Mouse (Mus musculus): ENCODE data around the gene Uso1. TPM values are rescaled to one million over a fixed set of nuclear protein-coding genes. Genes with fewer than 3 reads are reported as not detected.
"Not testable (repeated sequence)": the region's sequence is repeated elsewhere in the genome, so short reads cannot be mapped to it uniquely, and the experiment has no call there.

Gene Uso1
- total RNA-seq, 2 experiments from 2014 or later: 93.3 to 104 TPM

DNA sequence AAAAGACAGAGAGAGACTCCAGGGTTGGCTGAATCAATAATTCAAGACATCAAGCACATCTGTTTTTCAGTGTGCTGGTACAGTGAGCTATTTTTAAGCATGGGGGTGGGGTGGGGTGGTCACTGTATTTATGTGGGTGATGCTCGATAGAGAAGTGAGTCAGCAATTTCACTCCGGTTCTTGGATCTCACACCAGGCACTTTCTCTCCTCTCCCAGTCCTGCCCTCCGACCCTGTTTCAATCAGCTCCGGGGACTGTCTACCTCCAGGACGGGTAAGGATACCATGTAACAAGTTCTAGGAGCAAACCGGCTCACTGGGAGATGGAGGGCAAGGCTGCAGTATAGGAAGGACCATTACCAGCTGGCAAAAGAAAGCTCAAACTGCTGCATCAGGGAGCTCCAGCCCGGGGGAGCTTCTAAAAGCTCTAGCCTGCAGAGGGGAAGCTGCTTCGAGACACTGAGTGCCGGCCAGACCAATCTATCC, 10.6 kb upstream of the Uso1 start:
- no peak for DNase-seq

DNA sequence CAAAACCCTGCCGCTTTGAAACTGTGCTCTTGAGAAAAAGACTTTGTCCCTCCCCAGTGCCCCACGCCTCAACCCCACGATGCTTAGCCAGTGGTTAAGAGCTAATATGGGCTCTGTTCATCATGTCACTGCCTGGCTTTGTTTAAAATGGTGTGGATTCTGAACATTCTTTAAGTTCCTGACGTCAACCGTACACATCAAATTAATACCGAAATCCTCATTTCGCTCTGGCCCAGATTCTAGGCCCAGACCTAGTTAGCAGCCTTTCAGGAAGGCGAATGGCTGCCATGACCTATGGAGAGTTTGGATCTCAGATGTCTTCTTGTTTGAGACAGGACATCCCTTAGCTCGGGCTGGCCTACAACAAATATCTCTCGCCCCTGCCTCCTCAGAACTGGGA, 10.0 kb upstream of the Uso1 start:
- DNase-seq: no peak

DNA sequence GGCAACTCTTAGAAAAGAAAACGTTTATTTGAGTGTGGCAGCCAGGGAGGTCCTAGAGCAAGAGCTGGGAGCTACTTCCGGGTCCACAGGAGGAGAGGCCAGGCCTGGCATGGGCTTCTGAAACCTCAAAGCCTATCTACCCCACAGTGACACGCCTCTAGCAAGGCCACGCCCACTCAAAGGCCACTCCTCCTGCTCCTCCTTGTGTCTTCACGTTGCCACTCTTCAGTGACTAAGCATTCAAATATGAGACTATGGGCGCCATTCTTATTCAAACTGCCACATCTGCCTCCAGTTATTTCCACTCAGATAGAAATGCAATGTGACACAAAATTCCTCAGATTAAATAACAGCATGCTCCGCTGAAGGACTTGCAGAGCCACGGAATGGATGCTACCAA, 9.2 kb upstream of the Uso1 start:
- no peak for DNase-seq

DNA sequence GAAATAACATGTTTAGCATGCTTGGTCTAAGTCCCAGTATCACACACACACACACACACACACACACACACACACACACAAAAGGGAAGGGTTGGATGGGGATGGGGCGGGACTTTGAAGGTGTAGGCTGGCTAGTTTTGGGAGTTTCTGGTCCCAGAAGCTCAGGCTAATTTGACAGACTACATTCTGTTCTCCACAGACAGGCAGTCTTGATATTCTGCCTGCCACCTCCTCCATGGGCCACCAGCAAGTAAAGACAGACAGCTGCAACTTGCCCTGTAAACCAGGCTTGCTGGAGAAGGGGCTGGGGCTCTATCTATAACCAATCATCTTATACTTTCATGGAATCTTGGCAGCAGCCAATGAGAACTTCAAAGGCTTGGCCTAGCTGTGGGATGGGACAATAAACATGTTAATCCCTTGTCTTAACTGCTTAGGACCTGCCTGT, 8.4 kb upstream of the Uso1 start:
- DNase-seq: no peak

DNA sequence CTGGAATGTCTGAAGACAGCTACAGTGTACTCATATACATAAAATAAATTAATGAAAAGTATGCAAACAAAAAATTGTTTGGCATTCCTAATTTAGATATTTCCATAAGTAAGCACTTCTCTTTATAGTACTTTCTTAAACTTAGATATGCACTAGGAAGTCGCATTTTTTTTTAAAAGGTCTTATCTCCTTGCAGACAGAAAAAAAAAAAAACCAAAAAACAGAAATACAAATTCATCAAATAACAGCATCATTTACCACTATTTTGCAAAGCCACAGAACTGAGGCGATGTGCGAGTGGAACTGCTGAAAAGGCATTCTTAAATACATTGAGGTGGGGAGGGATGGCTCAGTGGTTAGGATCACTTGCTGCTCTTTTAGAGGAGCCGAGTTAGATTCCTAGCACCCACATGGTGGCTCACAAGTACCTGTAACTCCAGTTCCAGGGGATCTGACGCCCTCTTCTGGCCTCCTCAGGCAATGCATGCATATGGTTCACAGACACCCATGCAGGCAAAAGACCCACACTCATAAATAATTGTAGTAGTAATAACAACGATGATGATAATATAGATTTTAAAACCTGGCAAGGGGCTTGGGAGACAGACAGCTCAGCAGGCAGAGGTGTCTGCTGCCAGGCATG, 7.6 kb upstream of the Uso1 start:
- no peak for DNase-seq

DNA sequence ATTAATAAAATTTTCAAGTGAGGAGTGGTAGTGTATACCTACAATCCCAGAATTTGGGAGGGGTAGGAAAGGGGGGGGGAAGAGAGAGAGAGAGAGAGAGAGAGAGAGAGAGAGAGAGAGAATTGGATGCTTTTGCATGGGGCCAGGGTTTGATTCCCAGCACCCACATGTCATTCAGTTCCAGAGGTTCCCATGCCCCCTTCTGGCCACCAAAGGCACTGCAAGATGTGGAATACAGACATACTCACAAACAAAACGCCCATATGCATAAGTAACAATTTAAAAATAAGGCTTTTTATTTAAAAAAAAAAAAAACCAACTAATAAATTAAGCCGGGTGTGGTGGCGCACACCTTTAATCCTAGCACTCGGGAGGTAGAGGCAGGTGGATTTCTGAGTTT, 5.6 kb upstream of the Uso1 start:
- no peak for DNase-seq

DNA sequence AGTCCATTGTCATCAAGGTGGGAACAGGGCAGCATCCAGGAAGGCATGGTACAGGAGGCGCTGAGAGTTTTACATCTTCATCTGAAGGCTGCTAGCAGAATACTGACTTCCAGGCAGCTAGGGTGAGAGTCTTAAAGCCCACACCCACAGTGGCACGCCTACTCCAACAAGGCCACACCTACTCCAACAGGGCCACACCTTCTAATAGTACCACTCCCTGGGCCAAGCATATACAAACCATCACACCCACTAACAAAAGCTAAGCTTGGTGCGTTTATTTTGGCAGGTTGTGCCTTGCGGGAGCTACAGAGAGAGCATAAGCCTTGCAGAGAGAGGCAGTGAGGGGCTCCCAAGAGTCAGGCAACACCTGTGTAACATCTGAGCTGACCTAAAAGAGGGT, 4.7 kb upstream of the Uso1 start:
- not testable (repeated sequence) for DNase-seq

DNA sequence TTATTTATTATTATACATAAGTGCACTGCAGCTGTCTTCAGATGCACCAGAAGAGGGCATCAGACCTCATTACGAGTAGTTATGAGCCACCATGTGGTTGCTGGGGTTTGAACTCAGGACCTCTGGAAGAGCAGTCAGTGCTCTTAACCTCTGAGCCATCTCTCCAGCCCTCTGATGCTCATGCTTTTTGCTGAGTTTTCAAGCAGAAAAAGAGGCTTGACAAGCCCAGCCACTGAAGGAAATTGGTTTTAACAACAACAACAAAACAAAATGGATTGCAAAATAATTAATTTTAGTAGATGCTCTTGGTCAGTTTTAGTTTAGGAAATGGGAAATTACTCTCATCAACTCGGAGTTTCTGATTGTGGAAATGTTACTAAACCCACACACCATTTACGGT, 2.8 kb upstream of the Uso1 start:
- DNase-seq: no peak

DNA sequence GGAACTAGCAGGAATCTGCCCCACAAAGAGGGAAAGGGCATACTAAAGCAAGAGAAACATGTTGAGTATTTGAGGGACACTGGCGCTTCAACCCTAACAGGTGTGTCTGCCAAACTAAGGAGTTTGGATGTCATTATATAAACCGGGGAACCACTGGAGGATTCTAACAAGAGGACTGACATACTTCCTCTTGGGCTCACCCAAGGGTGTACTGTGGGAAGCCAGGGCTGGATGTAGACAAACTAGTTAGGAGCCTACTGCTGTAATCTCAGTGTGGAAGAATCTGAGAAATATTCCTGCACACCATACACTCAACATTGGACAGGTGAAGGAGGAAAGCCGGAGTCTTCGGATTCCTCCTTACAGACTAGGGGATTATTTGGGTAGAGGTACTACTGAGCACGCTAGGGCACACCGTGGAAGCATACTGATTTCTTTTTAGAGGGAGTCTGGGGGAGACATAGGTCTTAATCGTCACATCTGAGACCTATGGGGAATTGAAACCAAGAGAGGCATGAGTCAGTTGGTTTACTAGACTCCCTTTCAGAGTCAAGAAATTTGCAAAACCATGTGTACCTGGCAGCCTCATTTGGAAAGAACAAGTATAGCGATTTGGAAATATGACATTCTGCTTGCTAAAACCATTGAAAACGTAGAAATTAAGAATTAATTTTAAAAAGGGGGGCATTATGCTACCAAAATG, 1.1 kb upstream of the Uso1 start:
- DNase-seq: no peak

DNA sequence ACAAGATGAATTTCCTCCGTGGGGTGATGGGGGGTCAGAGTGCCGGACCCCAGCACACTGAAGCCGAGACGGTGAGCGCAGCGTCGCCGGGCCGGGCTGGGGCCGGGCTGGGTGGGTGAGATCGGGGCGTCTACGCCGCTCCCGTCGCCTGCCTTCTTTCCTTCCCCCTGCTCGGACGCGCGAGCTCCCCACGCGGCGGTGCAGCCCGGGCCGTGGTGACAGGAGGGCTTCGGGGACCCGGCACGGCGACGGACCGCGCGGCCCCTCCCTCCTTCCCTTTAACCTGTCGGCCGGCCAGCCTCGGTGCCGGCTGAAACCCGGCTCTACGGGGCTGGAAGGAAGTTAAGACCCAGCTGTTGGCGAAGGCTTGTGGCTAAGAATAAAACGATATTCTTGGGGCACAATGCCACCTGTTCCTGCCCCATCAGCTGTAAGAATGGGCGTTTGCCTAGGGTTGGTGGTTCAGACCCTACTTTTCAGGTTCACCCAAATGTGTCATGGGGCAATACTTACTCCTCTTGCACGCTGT, 419 bp downstream of the Uso1 start:
- peak; percentile 55 to 72 for DNase-seq

DNA sequence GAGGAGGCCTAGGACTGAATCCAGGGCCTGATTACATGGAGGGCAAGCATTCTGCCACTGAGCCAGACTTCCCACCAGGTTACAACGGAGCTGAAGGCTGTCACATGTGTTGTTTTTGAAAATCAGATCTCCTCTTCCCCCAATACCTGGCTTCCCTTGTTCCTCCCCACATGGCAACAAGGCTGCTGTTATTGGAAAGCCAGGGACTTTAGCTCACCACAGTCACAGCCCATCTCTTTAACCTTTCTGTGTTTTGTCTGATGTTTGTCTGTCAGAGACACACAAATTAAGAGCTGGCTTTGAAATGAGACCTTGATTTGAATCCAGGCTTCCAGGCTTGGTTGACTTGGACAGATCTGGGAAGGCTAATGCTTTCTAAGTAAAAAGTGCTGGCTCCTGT, 1.5 kb downstream of the Uso1 start:
- DNase-seq: no peak

DNA sequence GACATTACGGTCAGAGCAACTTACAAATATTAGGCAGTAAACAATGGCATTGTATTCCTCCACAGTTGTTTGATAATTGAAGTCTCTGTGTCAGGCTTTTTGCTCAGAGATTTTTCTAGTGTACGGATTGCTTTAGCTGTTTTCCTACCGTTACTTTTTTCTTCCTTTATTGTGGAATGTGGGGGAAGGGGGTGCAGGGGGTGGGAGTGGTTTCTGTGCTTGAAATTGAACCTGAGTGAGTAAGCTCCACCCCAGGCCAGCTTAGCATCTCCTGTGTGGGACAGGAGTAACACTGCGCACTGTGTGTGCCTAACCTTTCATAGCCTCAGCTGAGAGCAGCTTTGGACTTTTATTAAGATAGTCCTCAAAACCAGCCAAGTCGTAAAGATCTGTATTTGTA, 4.0 kb downstream of the Uso1 start:
- DNase-seq: no peak

DNA sequence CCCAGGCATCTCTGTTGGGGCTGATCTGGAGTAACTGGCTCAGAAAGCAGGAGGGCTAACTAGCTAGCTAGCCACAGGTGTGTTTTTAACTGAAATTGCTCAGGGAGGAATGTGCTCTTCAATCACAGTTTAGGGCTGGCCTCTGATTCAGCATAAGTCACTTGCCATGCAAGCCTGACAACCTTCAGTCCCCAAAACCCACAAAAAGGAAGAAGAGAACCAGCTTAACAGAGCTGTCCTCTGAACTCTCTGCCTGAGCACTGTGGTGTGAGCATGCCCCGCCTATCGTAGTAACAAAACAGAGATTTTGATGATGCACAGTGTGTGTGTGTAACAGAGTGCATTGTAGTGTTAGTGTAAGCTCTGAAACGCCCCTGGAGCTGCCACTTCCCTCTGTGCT, 4.7 kb downstream of the Uso1 start:
- no peak for DNase-seq

DNA sequence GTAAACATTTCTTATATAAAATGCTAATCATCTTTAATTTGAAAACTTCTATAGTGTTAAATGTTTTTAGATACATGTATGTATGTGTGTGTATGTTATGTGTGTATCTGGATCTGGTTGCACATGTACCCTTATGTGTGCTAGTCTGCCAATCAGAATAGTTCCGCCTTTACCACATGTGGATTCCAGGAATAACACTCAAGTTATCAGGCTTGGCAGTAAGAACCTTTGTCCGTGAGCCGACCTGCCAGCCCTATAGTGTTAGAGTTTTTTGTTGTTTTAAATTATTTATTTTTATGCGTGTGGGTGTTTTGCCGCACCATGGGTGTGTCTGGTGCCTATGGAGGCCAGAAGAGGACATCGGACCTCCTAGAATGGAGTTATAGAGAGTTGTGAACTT, 5.9 kb downstream of the Uso1 start:
- DNase-seq: no peak

DNA sequence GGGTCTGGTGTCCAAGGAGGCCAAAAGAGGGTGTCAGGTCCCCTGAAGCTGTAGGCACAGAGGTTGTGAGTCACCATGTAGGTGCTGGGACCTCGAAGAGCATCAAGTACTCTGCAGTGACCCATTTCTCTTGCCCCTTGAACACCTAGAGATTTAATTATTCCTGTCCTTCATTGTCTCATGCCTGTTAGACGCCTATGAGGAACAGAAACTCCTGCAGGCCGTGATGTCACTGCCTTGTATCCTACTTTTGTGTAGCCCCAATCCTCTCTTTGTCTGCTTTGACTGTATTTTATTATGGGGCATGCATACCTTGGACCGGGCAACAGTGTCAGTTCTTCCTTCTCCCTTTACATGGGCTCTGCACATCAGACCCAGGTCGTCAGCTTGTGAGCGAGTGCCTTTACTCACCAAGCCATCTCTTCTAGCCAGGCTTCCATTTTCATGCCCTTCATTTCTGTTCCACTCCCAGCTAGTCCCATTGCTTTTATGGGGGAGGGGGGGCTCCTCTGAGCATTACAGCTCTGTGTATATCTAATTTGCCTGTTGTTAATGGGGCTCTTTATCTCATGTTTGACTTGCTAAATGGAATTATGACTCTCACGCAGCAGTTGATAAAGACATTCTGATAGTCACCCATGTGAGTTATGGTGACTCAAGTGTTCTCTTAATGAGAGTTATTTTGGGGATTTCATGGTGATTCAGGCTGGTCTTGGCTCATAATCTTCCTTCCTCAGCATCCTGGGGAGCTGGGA, 7.4 kb downstream of the Uso1 start:
- DNase-seq: no peak

DNA sequence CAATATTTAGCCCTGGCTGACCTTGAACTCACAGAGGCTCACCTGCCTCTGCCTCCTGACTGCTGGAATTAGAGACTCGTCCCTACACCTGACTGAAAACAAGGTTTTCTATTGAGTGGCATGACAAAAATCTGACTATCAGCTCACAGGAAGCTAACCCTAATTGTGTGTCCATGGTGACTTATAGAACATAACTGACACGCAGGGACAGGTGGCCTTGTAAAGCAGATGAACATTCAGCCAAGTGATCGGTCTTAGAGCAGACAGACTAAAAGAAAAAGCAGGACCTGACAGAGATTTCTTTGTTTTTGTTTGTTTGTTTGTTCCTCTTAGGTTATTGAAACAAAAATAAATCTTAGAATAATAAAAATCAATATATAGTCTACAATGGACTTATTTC, 10.5 kb downstream of the Uso1 start:
- no peak for DNase-seq

DNA sequence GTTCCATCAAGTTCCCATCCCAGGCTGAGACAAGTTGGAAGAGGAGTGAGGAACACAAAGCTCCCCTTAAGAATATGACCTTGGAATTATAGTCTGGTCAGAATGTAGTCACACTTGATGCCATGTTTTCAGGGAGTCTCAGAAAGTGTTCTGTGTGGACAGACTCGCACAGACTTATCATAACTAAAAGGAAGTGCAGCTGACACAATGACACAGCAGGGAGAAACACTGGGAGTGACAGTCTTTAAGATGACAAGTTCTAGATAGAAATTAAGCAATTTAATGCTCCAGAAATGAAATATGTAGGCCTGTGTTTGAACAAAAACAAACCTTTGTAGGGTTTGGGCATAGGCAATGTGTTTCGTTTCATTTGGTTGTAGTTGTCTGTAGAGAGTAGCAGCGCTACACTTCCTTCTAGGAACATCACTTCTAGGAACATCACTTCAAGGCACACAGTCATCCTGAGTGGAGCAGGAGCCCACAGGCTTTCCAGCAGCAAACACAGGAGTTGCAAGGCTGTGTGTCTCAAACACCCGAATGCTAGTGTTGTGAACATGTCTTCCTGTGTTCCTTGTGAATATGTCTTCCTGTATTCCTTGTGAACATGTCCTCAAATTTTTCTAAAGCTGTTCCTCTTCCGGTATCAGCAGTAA, 11.7 kb downstream of the Uso1 start:
- DNase-seq: no peak

DNA sequence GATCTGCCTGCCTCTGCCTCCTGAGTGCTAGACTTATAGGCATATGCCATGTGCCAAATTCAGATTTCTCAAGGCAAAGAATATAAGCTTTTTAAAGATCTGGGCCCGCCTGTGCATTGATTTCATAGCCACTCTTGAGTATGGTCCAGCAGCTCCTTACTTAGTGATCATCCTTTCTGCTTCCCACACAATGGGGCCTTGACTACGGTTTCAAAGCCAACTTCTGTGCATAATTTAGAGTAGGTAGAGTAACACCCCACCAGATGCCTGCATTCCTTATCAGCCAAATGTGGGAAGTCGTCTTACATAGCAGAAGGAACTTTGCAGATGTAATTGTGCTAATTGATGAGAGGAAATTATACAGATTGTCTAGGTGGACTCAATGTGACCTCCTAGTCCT, 17.1 kb downstream of the Uso1 start:
- no peak for DNase-seq

DNA sequence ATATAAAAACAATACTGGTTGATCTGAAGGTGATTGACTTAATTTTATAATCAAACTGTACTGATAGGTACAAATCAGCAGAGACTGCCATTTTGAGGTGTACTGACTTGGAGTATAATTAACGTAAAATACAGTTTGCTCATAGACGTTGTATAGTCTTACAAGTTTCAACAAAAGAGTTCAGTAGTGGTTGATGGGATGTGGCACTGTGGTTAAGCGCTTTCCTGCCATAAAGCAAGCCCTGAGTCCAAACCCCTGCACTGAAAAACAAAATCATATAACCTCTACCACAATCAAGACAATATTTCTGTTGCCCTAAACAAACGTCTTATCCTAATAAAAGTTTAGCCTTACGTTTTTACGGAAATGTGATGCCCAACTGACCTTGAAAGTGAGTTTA, 28.2 kb downstream of the Uso1 start:
- no peak for DNase-seq

DNA sequence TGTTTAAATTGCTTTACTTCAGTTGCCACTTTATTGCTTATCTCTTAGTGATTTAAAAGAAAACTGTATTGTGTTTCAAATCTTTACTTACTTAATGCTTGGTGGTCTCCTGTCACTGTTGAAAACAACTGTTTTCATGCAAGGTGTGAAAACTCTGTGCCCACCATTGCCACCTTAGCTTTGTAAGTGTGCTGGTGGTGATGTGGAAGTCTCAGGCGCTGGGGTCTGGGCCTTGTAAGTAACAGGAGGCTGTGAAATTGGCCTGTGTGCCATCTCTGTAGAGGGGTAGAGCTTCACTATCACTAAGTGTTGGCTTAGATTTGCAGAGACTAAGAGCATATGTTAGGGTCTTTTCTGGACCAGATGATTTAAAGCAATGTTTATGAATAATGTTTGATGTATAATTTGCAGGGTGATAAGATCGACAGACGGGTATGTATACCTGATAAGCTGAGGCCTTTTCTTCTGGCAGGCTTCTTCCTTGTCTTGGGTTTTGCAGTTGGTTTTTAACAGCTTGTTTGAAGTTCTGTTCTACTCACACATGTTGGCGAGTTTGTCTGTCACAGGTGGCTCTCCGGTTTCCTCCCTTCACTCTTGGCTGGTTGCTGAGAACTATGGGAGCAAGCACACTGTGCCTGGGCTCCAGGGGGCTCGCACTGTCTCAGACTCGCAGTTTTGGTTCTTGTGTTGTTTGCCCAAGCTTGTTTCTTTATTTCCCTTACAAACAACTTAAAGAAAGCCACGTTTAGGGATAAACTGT, 45.5 kb downstream of the Uso1 start:
- DNase-seq: no peak

DNA sequence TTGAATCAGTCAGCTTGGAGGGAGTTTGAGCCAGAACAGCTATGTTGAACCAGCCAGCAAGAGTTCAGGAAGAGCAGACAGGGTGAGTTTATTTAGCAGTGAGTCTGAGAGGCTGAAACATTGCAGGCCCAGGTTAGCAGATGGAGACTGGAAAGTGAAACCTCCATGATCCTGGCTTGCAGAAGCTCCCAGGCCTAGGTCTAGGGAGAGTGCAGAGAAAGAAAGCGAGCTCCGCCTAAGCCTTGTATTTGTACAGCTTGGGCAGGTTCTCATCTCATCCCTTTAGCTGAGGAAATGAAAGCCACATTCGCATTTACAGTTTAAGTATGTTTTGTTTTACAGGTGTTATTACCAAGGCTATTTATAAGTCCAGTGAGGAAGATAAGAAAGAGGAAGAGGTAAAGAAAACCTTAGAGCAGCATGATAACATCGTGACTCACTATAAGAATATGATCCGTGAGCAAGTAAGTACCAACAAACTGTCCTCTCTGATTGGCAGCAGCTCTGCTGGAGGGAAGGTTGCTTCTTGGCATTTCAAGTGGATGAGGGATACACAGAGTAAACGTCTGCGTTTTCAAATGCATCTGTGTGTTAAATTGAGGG, 51.2 kb downstream of the Uso1 start:
- DNase-seq: no peak
